Mouse (Mus musculus) neural tube, embryonic 11.5 days (tissue): Measurements from ENCODE around the gene Gtpbp2. TPM values are rescaled to one million over a fixed set of nuclear protein-coding genes. Genes with fewer than 3 reads are reported as not detected.

Experiments
- ATAC-seq: fragments of 200-750 bp; cut with Nextera tagmentation; 2 replicates; pipeline ENCODE4 v1.8.0; 2017; ENCODE audit warnings: moderate number of reproducible peaks, mild to moderate bottlenecking, moderate TSS enrichment, moderate library complexity; ENCODE audit not compliant: insufficient read depth, low FRiP score, low TSS enrichment
- DNase-seq: peaks from one replicate; pipeline ENCODE4 v3.0.0-alpha.2; 2015; ENCODE audit warnings: low spot score
- H3K27ac ChIP-seq: fragments of 300-500 bp; sonication (generic); 2 replicates; pipeline ENCODE4 v1.5.1; 2014; ENCODE audit warnings: low read depth, mild to moderate bottlenecking, low read length
- H3K27me3 ChIP-seq: fragments of 300-500 bp; sonication (generic); 2 replicates; pipeline ENCODE4 v1.6.1; 2014; ENCODE audit warnings: mild to moderate bottlenecking, low read length, mixed read lengths; ENCODE audit not compliant: control insufficient read depth, insufficient read depth
- H3K36me3 ChIP-seq: fragments of 300-500 bp; sonication (generic); 2 replicates; pipeline ENCODE4 v1.6.1; 2014; ENCODE audit warnings: mild to moderate bottlenecking, low read length, moderate library complexity, mixed read lengths; ENCODE audit not compliant: control insufficient read depth, insufficient read depth
- H3K4me1 ChIP-seq: fragments of 300-500 bp; sonication (generic); 2 replicates; pipeline ENCODE4 v1.6.1; 2014; ENCODE audit warnings: low read length, mixed read lengths; ENCODE audit not compliant: control insufficient read depth, insufficient read depth
- H3K4me2 ChIP-seq: fragments of 300-500 bp; sonication (generic); 2 replicates; pipeline ENCODE4 v1.6.1; 2014; ENCODE audit warnings: low read depth, mild to moderate bottlenecking, moderate library complexity
- H3K4me3 ChIP-seq: fragments of 300-500 bp; sonication (generic); 2 replicates; pipeline ENCODE4 v1.5.1; 2014; ENCODE audit warnings: low read depth, low read length
- H3K9ac ChIP-seq: fragments of 300-500 bp; sonication (generic); 2 replicates; pipeline ENCODE4 v1.6.1; 2014; ENCODE audit warnings: mild to moderate bottlenecking, low read length
- H3K9me3 ChIP-seq: fragments of 300-500 bp; sonication (generic); 2 replicates; pipeline ENCODE4 v1.6.1; 2016; ENCODE audit warnings: low read length; ENCODE audit not compliant: control insufficient read depth
- WGBS: fragments of 180-500 bp; shearing (Covaris S2); extraction: QIAGEN DNeasy Blood & Tissue Kit; methylation state at CpG from one replicate; pipeline ENCODE4 v1.1.7; 2014; 5-methylcytosine and 5-hydroxymethylcytosine counted together
- polyA plus RNA-seq: library from polyadenylated mRNA; unstranded; fragments of >200 nt; fragmentation: Nextera tagmentation; extraction: Ambion mirVana; gene quantifications from 2 replicates; pipeline ENCODE4 v1.2.1, GENCODE M21; 2014

Gtpbp2 gene
- polyA plus RNA-seq, 1 experiment from 2014 or later: 27.3 TPM

- peaks cover 30% of the 10 kb centered on the region for H3K36me3 ChIP-seq
- no peaks in the 10 kb centered on the region for H3K9me3 ChIP-seq
- 90% methylated on average over 12 of the region's 12 CpGs for whole genome bisulfite sequencing
- no peaks in the 10 kb centered on the region for H3K4me1 ChIP-seq
- H3K4me3 ChIP-seq: no peak overlapping the region
- H3K4me2 ChIP-seq: no peak overlapping the region
- DNase-seq (no peak), ATAC-seq (no peak)
- no peaks in the 10 kb centered on the region for H3K27me3 ChIP-seq
- no peak overlapping the region for H3K27ac ChIP-seq
- no peak overlapping the region for H3K9ac ChIP-seq
Measured at GRCm38 (mm10) chr17:46123953-46124700, 36.7 kb upstream of the Gtpbp2 start.

GRCm38 (mm10) chr17:46126608-46127007, 34.2 kb upstream of the Gtpbp2 start:
- ATAC-seq (no peak), DNase-seq (no peak)
- no peak overlapping the region for H3K9ac ChIP-seq
- 75% methylated on average over 6 of the region's 6 CpGs for WGBS
- H3K9me3 ChIP-seq: no peaks in the 10 kb centered on the region
- H3K36me3 ChIP-seq: peaks cover 30% of the 10 kb centered on the region
- no peak overlapping the region for H3K27ac ChIP-seq
- H3K4me3 ChIP-seq: no peak overlapping the region
- H3K4me2 ChIP-seq: no peak overlapping the region
- H3K4me1 ChIP-seq: no peaks in the 10 kb centered on the region
- no peaks in the 10 kb centered on the region for H3K27me3 ChIP-seq

GRCm38 (mm10) chr17:46127814-46128493, 32.9 kb upstream of the Gtpbp2 start:
- H3K27me3 ChIP-seq: no peaks in the 10 kb centered on the region
- ATAC-seq: no peak
- H3K27ac ChIP-seq: no peak overlapping the region
- H3K36me3 ChIP-seq: peaks cover 25% of the 10 kb centered on the region
- 82% methylated on average over 6 of the region's 6 CpGs for WGBS
- H3K9ac ChIP-seq: no peak overlapping the region
- H3K9me3 ChIP-seq: no peaks in the 10 kb centered on the region
- DNase-seq: no peak
- no peak overlapping the region for H3K4me2 ChIP-seq
- no peaks in the 10 kb centered on the region for H3K4me1 ChIP-seq
- H3K4me3 ChIP-seq: no peak overlapping the region

- Histone ChIP-seq H3K4me2 (no peak overlapping the region), H3K9ac (no peak overlapping the region), H3K9me3 (no peaks in the 10 kb centered on the region), H3K27ac (no peak overlapping the region), H3K4me3 (no peak overlapping the region), H3K4me1 (no peaks in the 10 kb centered on the region), H3K27me3 (no peaks in the 10 kb centered on the region), H3K36me3 (peaks cover 18% of the 10 kb centered on the region; the same call in 1 of the 2 replicates)
- 80% methylated on average over 13 of the region's 13 CpGs for WGBS
- DNase-seq: no peak
- ATAC-seq: no peak
Measured at GRCm38 (mm10) chr17:46129741-46130498, 30.9 kb upstream of the Gtpbp2 start.

GRCm38 (mm10) chr17:46132058-46132718, 28.6 kb upstream of the Gtpbp2 start:
- 18% methylated on average over 12 of the region's 12 CpGs for WGBS
- H3K4me1 ChIP-seq: no peaks in the 10 kb centered on the region
- no peak overlapping the region for H3K4me3 ChIP-seq
- H3K27ac ChIP-seq: no peak overlapping the region
- no peak overlapping the region for H3K4me2 ChIP-seq
- no peaks in the 10 kb centered on the region for H3K27me3 ChIP-seq
- H3K9ac ChIP-seq: no peak overlapping the region
- ATAC-seq (peak; percentile 31; the same call in 1 of the 2 replicates), DNase-seq (peak; percentile 82)
- H3K36me3 ChIP-seq: peaks cover 10% of the 10 kb centered on the region; the same call in 1 of the 2 replicates
- H3K9me3 ChIP-seq: no peaks in the 10 kb centered on the region

GRCm38 (mm10) chr17:46132862-46133261, 28.0 kb upstream of the Gtpbp2 start:
- H3K4me3 ChIP-seq: no peak overlapping the region
- no peaks in the 10 kb centered on the region for H3K27me3 ChIP-seq
- H3K9ac ChIP-seq: no peak overlapping the region
- ATAC-seq (no peak), DNase-seq (no peak)
- H3K9me3 ChIP-seq: no peaks in the 10 kb centered on the region
- 83% methylated on average over 8 of the region's 8 CpGs for WGBS
- peaks cover 10% of the 10 kb centered on the region; the same call in 1 of the 2 replicates for H3K36me3 ChIP-seq
- H3K4me2 ChIP-seq: no peak overlapping the region
- no peak overlapping the region for H3K27ac ChIP-seq
- no peaks in the 10 kb centered on the region for H3K4me1 ChIP-seq

GRCm38 (mm10) chr17:46138563-46139236, 22.1 kb upstream of the Gtpbp2 start:
- H3K36me3 ChIP-seq: no peaks in the 10 kb centered on the region
- no peak for DNase-seq
- no peak overlapping the region for H3K4me2 ChIP-seq
- 86% methylated on average over 8 of the region's 8 CpGs for WGBS
- H3K27me3 ChIP-seq: no peaks in the 10 kb centered on the region
- H3K27ac ChIP-seq: no peak overlapping the region
- no peaks in the 10 kb centered on the region for H3K9me3 ChIP-seq
- ATAC-seq: no peak
- H3K4me1 ChIP-seq: peaks cover 3% of the 10 kb centered on the region; the same call in 1 of the 2 replicates
- no peak overlapping the region for H3K9ac ChIP-seq
- H3K4me3 ChIP-seq: no peak overlapping the region

- whole genome bisulfite sequencing: 91% methylated on average over 3 of the region's 3 CpGs
Measured at GRCm38 (mm10) chr17:46139872-46140271, 21.0 kb upstream of the Gtpbp2 start.

More at GRCm38 (mm10) chr17:46139872-46140271, 21.0 kb upstream of the Gtpbp2 start:
- Histone ChIP-seq H3K4me2 (no peak overlapping the region), H3K27me3 (no peaks in the 10 kb centered on the region), H3K4me3 (no peak overlapping the region), H3K27ac (no peak overlapping the region), H3K9me3 (no peaks in the 10 kb centered on the region), H3K9ac (no peak overlapping the region), H3K36me3 (no peaks in the 10 kb centered on the region), H3K4me1 (peaks cover 7% of the 10 kb centered on the region; the same call in 1 of the 2 replicates)
- ATAC-seq (no peak), DNase-seq (no peak)
